Mouse (Mus musculus): ENCODE results near the gene Gypa.

The Gypa gene

GRCm38 (mm10) chr8:80493523-80494345 lies at the start of gene Gypa:
Gene Gypa (plus strand): TSS chr8:80493781.
- DNase-seq, result no peak

GRCm38 (mm10) chr8:80444534-80445072 lies 49.0 kb upstream of the Gypa start:
- no peak for DNase-seq

- no peak for DNase-seq
These were observed 46.4 kb upstream of the Gypa start for GRCm38 (mm10) chr8:80447217-80447616.

GRCm38 (mm10) chr8:80451938-80452690 lies 41.5 kb upstream of the Gypa start:
- no peak for DNase-seq

GRCm38 (mm10) chr8:80463450-80463917 lies 30.1 kb upstream of the Gypa start:
- no peak for DNase-seq

- DNase-seq, result no peak
These were observed 18.6 kb upstream of the Gypa start for GRCm38 (mm10) chr8:80474971-80475370.

GRCm38 (mm10) chr8:80478156-80478555 lies 15.4 kb upstream of the Gypa start:
- no peak for DNase-seq

GRCm38 (mm10) chr8:80479129-80479528 lies 14.5 kb upstream of the Gypa start:
- no peak for DNase-seq

GRCm38 (mm10) chr8:80482173-80482572 lies 11.4 kb upstream of the Gypa start:
- no peak for DNase-seq

- no peak for DNase-seq
These were observed 10.5 kb upstream of the Gypa start for GRCm38 (mm10) chr8:80482822-80483774.

GRCm38 (mm10) chr8:80491562-80491961 lies 2.0 kb upstream of the Gypa start:
- no peak for DNase-seq

GRCm38 (mm10) chr8:80492987-80493441 lies 567 bp upstream of the Gypa start:
- DNase-seq, result peak; percentile 66

GRCm38 (mm10) chr8:80494346-80494660 lies 722 bp downstream of the Gypa start:
- DNase-seq, result no peak

GRCm38 (mm10) chr8:80494819-80495218 lies 1.2 kb downstream of the Gypa start:
- no peak for DNase-seq

- DNase-seq, result no peak
These were observed 1.9 kb downstream of the Gypa start for GRCm38 (mm10) chr8:80495527-80495926.

- DNase-seq, result no peak
These were observed 3.7 kb downstream of the Gypa start for GRCm38 (mm10) chr8:80497323-80497722.

- no peak for DNase-seq
These were observed 6.7 kb downstream of the Gypa start for GRCm38 (mm10) chr8:80500244-80500643.

GRCm38 (mm10) chr8:80500773-80501172 lies 7.2 kb downstream of the Gypa start:
- DNase-seq, result no peak

- DNase-seq, result no peak
These were observed 7.7 kb downstream of the Gypa start for GRCm38 (mm10) chr8:80501283-80501682.

- DNase-seq, result no peak
These were observed 33.1 kb downstream of the Gypa start for GRCm38 (mm10) chr8:80526382-80527355.

GRCm38 (mm10) chr8:80541836-80542235 lies 48.3 kb downstream of the Gypa start:
- no peak for DNase-seq
